Mouse (Mus musculus): ENCODE measurements around the gene Guca2a. TPM values are rescaled to one million over a fixed set of nuclear protein-coding genes. Genes with fewer than 3 reads are reported as not detected.

The Guca2a gene
- polyA plus RNA-seq, 1 experiment from 2014 or later, result not detected

DNA sequence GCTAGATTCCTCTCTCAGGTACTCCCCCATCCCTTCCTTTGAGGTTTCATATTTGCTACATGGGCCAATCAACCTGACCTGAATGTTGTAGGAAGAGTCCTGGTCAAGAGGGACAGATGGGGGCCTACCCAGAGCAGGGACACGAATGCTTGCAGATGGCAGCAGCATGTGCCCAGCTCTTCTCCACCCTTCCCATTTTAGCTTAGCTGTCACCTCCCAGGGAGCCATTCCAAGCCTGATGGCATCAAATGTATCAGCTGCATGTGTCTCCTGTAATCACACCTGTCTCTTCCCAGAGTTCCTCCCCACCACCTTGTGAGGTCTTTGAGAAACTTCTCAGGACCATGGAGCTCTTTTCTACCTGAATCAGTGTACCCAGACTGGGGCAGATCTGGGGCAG, 19.5 kb downstream of the Guca2a start:
- no peak for ATAC-seq (ENCODE audit: insufficient number of reproducible peaks, insufficient read depth, low FRiP score, low TSS enrichment, low read depth)
- no peak overlapping the region for H3K9ac ChIP-seq
- 83% methylated on average over 1 of the region's 1 CpGs for WGBS
- no peak overlapping the region for H3K4me3 ChIP-seq
- H3K4me2 ChIP-seq, result no peak overlapping the region
- peaks cover 5% of the 10 kb centered on the region for H3K9me3 ChIP-seq
- H3K27me3 ChIP-seq, result no peaks in the 10 kb centered on the region
- no peaks in the 10 kb centered on the region for H3K4me1 ChIP-seq
- H3K27ac ChIP-seq, result no peak overlapping the region
- no peaks in the 10 kb centered on the region for H3K36me3 ChIP-seq

DNA sequence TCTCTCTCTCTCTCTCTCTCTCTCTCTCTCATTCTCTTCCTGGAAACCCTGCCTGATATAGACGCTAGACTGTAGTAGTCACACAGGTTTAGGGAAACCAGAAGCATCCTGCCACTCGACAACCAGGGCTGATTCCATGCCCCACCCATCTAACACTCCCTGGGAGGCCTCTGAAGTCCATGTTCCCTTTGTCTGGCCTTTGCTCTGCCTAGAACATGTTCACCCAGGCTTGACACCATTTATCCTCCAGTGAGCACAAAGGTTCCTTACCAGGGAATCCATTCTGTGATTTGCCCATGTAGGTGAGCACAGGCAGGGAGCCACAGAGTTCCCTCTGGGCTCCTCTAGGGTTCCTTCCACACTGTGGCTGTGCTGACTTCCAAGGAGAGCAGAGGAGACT, 20.7 kb downstream of the Guca2a start:
- WGBS, result 68% methylated on average over 2 of the region's 2 CpGs
- H3K9ac ChIP-seq, result no peak overlapping the region
- no peak overlapping the region for H3K4me3 ChIP-seq
- H3K4me1 ChIP-seq, result no peaks in the 10 kb centered on the region
- no peaks in the 10 kb centered on the region for H3K9me3 ChIP-seq
- no peak for ATAC-seq (ENCODE audit: insufficient number of reproducible peaks, insufficient read depth, low FRiP score, low TSS enrichment, low read depth)
- no peak overlapping the region for H3K27ac ChIP-seq
- no peak overlapping the region for H3K4me2 ChIP-seq
- H3K27me3 ChIP-seq, result no peaks in the 10 kb centered on the region
- H3K36me3 ChIP-seq, result no peaks in the 10 kb centered on the region

DNA sequence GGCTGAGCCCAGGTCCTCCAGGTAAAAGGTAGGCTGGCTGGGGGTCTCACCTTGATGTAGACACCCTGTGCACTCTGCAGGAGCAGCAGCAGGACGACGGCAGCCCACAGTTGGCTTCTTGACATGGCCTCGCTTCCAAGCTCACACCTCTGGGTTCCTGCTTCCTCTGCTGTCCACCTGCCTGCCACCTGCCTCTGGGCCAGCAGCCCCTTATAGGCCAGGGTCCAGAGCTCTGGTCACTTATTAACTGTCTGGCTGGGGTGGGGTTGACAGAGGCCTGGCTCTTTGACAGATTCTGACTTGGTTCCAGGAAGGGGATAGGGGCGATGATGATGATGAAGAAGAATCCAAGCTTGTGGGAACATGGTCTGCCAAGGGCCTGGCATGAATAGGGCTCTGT, 21.2 kb downstream of the Guca2a start, which contains the start of gene Guca2b:
Gene Guca2b (minus strand): TSS at position 224 of the 400 bp plus-strand sequence.
- Histone ChIP-seq H3K4me3 (no peak within 1 kb of the TSS), H3K4me1 (no peaks in the 10 kb centered on the region), H3K36me3 (no peaks in the 10 kb centered on the region), H3K9ac (no peak within 1 kb of the TSS), H3K27me3 (no peaks in the 10 kb centered on the region), H3K9me3 (no peaks in the 10 kb centered on the region), H3K27ac (no peak within 1 kb of the TSS), H3K4me2 (no peak within 1 kb of the TSS)
- ATAC-seq (ENCODE audit: insufficient number of reproducible peaks, insufficient read depth, low FRiP score, low TSS enrichment, low read depth), result no peak
- WGBS, result 85% methylated on average over 4 of the region's 4 CpGs

DNA sequence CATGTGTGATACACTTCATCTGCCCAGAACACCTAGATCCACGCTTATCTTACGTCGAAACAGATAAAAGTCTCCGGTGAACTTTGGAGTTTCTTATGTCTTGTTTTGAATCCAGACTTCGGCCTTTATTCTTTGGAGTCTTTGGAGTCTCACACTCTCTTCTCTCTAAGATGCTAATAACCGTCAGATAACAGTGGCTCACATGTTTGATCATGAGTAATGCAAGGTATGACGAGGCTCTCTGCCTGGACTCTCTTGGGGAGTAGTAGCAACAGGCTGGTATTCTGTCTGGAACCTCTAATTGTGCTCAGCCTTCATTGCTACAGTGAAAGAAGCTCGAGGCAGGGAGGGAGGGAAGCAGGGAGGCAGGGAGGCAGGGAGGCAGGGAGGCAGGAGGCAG, 22.5 kb downstream of the Guca2a start:
- Histone ChIP-seq H3K27me3 (no peaks in the 10 kb centered on the region), H3K9me3 (no peaks in the 10 kb centered on the region), H3K4me1 (no peaks in the 10 kb centered on the region), H3K9ac (no peak overlapping the region), H3K27ac (no peak overlapping the region), H3K36me3 (no peaks in the 10 kb centered on the region), H3K4me3 (no peak overlapping the region), H3K4me2 (no peak overlapping the region)
- 77% methylated on average over 8 of the region's 8 CpGs for WGBS
- no peak for ATAC-seq (ENCODE audit: insufficient number of reproducible peaks, insufficient read depth, low FRiP score, low TSS enrichment, low read depth)

DNA sequence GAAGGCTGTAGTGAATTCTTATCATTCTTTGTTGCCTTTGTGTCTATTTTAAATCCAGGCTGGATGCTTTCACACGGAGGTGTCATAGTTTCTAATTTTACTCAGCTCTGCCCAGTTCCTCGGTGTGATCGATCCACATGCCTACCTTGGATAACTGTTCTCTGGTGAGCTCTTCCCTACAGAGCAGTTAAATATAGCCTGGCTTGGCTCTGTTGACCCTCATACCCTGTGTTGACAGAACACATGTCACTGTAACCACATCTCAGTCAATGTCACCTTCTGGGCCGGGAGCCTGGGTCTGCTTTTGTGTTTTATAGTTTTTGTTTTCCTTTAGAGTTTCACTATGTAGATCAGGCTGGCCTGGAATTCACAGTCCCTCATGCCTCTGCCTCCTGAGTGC, 24.6 kb downstream of the Guca2a start:
- no peaks in the 10 kb centered on the region for H3K9me3 ChIP-seq
- WGBS, result 73% methylated on average over 4 of the region's 4 CpGs
- no peak for ATAC-seq (ENCODE audit: insufficient number of reproducible peaks, insufficient read depth, low FRiP score, low TSS enrichment, low read depth)
- no peaks in the 10 kb centered on the region for H3K36me3 ChIP-seq
- no peaks in the 10 kb centered on the region for H3K27me3 ChIP-seq
- H3K4me1 ChIP-seq, result no peaks in the 10 kb centered on the region
- no peak overlapping the region for H3K4me2 ChIP-seq
- no peak overlapping the region for H3K9ac ChIP-seq
- H3K27ac ChIP-seq, result no peak overlapping the region
- no peak overlapping the region for H3K4me3 ChIP-seq

DNA sequence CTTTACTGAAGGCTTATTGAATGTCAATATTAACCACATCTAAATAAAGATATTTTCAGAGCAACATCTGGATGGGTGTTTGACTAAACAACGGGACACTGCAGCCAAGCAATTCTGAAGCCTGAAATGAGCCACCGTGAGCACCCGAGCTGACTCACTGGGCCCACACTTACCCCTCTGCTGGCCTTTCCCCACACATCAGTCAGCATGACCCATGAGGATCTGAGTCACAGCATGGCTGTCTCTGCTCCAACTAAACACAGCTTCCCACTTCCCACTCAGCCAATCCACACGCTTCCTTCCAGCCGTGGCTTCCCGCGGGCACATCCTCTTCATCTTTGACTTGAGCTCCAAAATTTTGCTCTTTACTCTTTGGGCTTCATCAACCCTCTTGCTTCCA, 25.5 kb downstream of the Guca2a start:
- Histone ChIP-seq H3K36me3 (no peaks in the 10 kb centered on the region), H3K4me1 (no peaks in the 10 kb centered on the region), H3K9ac (no peak overlapping the region), H3K27ac (no peak overlapping the region), H3K4me2 (no peak overlapping the region), H3K27me3 (no peaks in the 10 kb centered on the region), H3K9me3 (no peaks in the 10 kb centered on the region), H3K4me3 (no peak overlapping the region)
- 71% methylated on average over 7 of the region's 7 CpGs for WGBS
- no peak for ATAC-seq (ENCODE audit: insufficient number of reproducible peaks, insufficient read depth, low FRiP score, low TSS enrichment, low read depth)

DNA sequence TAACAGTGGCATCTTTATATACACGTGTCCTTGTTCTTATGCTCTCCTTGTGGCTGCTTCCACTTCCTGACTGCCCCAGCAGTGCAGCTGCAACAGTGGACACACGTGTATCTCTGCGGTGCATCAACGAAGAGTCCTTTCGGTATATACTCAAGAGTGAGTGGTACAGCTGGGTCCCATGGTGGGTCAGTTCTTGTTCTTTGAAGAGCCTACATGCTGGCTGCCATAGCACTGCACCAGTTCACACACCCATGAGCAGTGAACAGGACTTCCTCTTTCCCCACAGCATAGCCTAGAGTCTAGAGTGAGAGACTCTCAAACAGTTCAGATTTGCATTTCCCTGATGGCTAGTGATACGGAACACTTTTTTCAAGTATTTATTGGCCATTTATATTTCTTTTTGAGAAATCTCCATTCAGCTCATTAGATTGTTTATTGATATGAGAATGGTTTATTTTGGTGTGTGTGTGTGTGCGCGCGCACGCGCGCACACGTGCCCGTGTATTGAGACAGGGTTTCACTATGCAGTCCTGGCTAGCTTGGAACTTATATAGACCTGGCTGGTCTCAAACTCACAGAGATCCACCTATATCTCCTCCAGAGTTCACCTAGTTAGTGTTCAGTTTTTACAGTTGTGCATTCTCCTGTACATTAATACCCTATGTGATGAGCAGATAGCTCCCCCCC, 26.0 kb downstream of the Guca2a start:
- Histone ChIP-seq H3K4me2 (no peak overlapping the region), H3K36me3 (no peaks in the 10 kb centered on the region), H3K27me3 (no peaks in the 10 kb centered on the region), H3K27ac (no peak overlapping the region), H3K4me3 (no peak overlapping the region), H3K9ac (no peak overlapping the region), H3K4me1 (no peaks in the 10 kb centered on the region), H3K9me3 (no peaks in the 10 kb centered on the region)
- 93% methylated on average over 14 of the region's 14 CpGs for WGBS
- ATAC-seq (ENCODE audit: insufficient number of reproducible peaks, insufficient read depth, low FRiP score, low TSS enrichment, low read depth), result no peak

DNA sequence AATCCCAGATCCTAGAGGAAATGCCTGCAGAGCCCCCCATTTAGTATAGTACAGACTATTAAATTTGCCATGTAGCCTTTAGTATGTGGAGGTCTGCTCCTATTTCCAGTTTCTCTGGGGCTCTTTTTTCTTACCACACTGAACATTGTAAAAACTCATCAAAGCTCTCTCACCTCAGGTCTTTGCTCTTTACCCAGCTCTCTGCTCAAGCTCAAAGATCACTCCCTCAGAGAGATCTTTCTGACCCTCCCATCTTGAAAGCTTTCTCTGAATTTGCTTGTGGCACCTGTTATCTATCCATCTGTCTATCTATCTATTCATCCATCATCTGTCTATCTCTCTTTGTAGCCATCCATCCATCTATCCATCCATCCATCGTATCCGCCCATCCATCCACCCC, 27.7 kb downstream of the Guca2a start:
- Histone ChIP-seq H3K4me1 (peaks cover 5% of the 10 kb centered on the region; the same call in 1 of the 2 replicates), H3K9me3 (no peaks in the 10 kb centered on the region), H3K9ac (no peak overlapping the region), H3K4me2 (no peak overlapping the region), H3K27ac (no peak overlapping the region), H3K4me3 (no peak overlapping the region), H3K36me3 (no peaks in the 10 kb centered on the region), H3K27me3 (no peaks in the 10 kb centered on the region)
- no peak for ATAC-seq (ENCODE audit: insufficient number of reproducible peaks, insufficient read depth, low FRiP score, low TSS enrichment, low read depth)
- 89% methylated on average over 2 of the region's 2 CpGs for WGBS

DNA sequence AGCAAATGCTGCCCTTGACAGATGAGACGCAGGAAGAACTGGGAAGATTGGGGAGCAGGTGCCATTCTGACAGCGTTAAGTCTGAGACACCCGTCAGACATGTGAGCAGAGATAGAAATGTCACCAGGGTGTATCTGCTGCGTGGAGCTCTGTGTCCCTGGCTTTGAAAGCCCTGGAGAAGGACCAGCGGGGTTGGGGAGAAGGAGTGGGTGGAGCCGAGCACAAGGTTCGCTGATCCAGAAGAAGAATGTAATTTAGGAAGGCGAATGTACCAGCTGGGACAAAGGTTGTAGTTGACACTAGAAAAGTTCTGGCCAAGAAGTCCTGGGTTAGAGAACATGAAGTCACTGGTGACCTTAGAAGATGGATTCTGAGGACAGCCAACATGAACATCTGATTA, 28.6 kb downstream of the Guca2a start:
- Histone ChIP-seq H3K4me2 (no peak overlapping the region), H3K27me3 (no peaks in the 10 kb centered on the region), H3K4me1 (peaks cover 6% of the 10 kb centered on the region; the same call in 1 of the 2 replicates), H3K4me3 (no peak overlapping the region), H3K27ac (no peak overlapping the region), H3K36me3 (no peaks in the 10 kb centered on the region), H3K9me3 (no peaks in the 10 kb centered on the region), H3K9ac (no peak overlapping the region)
- ATAC-seq (ENCODE audit: insufficient number of reproducible peaks, insufficient read depth, low FRiP score, low TSS enrichment, low read depth), result no peak
- WGBS, result 53% methylated on average over 8 of the region's 8 CpGs

DNA sequence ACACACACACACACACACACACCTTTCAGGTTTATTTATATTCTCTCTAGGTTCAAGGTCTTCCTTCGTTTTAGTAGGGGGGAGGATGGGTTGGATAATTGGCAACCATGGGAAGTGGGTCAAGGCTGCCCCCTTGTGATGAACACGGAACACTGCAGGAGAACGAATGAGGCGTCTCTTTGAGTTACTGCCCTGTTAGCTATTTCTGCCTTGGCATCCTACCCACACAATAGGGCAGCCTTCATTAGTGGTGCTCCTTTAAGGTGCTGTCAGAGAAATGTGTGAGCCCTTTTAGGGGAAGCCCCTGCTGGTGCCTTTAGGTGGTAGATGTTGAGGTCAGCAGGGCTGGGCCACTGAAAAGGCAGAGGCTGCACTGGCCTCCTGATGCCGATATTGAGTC, 29.9 kb downstream of the Guca2a start:
- no peak overlapping the region for H3K4me3 ChIP-seq
- 27% methylated on average over 5 of the region's 5 CpGs for WGBS
- H3K36me3 ChIP-seq, result no peaks in the 10 kb centered on the region
- H3K27ac ChIP-seq, result no peak overlapping the region
- no peak overlapping the region for H3K4me2 ChIP-seq
- no peak overlapping the region for H3K9ac ChIP-seq
- no peaks in the 10 kb centered on the region for H3K9me3 ChIP-seq
- no peaks in the 10 kb centered on the region for H3K27me3 ChIP-seq
- ATAC-seq (ENCODE audit: insufficient number of reproducible peaks, insufficient read depth, low FRiP score, low TSS enrichment, low read depth), result no peak
- peaks cover 6% of the 10 kb centered on the region; the same call in 1 of the 2 replicates for H3K4me1 ChIP-seq

DNA sequence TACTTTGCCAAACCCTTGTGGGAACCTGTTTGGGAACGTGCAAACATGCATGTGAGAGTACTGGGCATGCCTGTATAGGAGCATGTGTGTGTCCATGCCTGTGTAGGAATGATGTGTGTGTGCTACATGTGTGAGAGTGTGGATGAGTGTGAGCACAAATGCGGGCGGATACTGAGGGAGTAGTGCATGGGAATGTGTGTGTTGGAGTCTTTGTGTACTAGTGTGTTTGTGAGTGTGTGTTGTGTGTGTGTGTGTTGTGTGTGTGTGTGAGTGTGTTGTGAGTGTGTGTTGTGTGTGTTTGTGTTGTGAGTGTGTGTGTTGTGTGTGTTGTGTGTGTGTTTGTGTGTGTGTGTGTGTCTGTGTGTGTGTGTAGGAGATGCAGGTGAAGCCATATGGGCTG, 30.7 kb downstream of the Guca2a start:
- Histone ChIP-seq H3K4me1 (peaks cover 6% of the 10 kb centered on the region; the same call in 1 of the 2 replicates), H3K4me2 (no peak overlapping the region), H3K27ac (no peak overlapping the region), H3K4me3 (no peak overlapping the region), H3K9me3 (no peaks in the 10 kb centered on the region), H3K9ac (no peak overlapping the region), H3K36me3 (no peaks in the 10 kb centered on the region), H3K27me3 (no peaks in the 10 kb centered on the region)
- no peak for ATAC-seq (ENCODE audit: insufficient number of reproducible peaks, insufficient read depth, low FRiP score, low TSS enrichment, low read depth)
- WGBS, result 85% methylated on average over 3 of the region's 3 CpGs

DNA sequence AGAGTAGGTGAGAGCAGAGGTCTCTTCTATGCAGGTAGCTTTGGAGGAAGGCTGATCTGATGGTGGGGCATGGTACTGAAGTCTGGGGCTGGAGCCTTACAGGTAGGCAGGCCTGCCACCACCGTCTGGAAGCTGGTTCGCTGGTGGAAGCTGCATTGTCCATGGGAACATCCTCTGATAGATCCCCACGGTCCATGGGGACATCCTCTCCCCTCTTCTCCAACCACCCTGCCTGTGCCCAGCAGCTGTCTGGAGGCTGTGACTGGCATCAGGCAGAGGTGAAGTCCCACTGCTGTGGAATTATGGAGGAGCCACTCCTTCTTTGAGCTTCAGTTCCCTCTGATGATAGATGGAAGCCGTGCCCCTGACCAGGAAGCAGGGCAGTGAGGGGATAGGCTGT, 31.1 kb downstream of the Guca2a start:
- no peak for ATAC-seq (ENCODE audit: insufficient number of reproducible peaks, insufficient read depth, low FRiP score, low TSS enrichment, low read depth)
- Histone ChIP-seq H3K4me1 (peaks cover 6% of the 10 kb centered on the region; the same call in 1 of the 2 replicates), H3K4me2 (no peak overlapping the region), H3K27ac (no peak overlapping the region), H3K9me3 (no peaks in the 10 kb centered on the region), H3K4me3 (no peak overlapping the region), H3K9ac (no peak overlapping the region), H3K27me3 (no peaks in the 10 kb centered on the region), H3K36me3 (no peaks in the 10 kb centered on the region)
- 71% methylated on average over 4 of the region's 4 CpGs for WGBS
